Mouse (Mus musculus) ES-E14 (cell line): ENCODE measurements at regions not wholly inside any gene's neighbourhood (a gene's known extent, or its start where the extent isn't known, plus 50 kb on each side); places are given as distances from the start of the nearest gene placed in this dataset.

Experiments
- CHD2 ChIP-seq: IDR thresholded peaks from 2 replicates; pipeline ENCODE4 v1.6.1; 2014; ENCODE audit warnings: mild to moderate bottlenecking, low read depth, low read length, inconsistent platforms
- HCFC1 ChIP-seq: IDR thresholded peaks from 2 replicates; pipeline ENCODE4 v1.6.1; 2012; ENCODE audit warnings: low read length, inconsistent platforms, borderline replicate concordance; ENCODE audit not compliant: insufficient read depth
- MAFK ChIP-seq: IDR thresholded peaks from 2 replicates; pipeline ENCODE4 v1.6.1; 2014; ENCODE audit warnings: mild to moderate bottlenecking, low read depth, low read length, inconsistent platforms; ENCODE audit not compliant: insufficient read depth
- ZC3H11A ChIP-seq: IDR thresholded peaks from 2 replicates; pipeline ENCODE4 v1.6.1; 2012; ENCODE audit warnings: low read depth, mild to moderate bottlenecking, inconsistent platforms, low read length, borderline replicate concordance
- ZNF384 ChIP-seq: IDR thresholded peaks from 2 replicates; pipeline ENCODE4 v1.6.1; 2012; ENCODE audit warnings: low read depth, low read length, inconsistent platforms

GRCm38 (mm10) chr12:32456796-32457195, 78.3 kb downstream of the Ccdc71l start:
- no peak for TF ChIP-seq ZNF384
- no peak for TF ChIP-seq HCFC1
- no peak for TF ChIP-seq ZC3H11A
- no peak for TF ChIP-seq CHD2
- no peak for TF ChIP-seq MAFK
